ENCODE assay signal across 22 mouse cellular contexts in the genomic region with DNA sequence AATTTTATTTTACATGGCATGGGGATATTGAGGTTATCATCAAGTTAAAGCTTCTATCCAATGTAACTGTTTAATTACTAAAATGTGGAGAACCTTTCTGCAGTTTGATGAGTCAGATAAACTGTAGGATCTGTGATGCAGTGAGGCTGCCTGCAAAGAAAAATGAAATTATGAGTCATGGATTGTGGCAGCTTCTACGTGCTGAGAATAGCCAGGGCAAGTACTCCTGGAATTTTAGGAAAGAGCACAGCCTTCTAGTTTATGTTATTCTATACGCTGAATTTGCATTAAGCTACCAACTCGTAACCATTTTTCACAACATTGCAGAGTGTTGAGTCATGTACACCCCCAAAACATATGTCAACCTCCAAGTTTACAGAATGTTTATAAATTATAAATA.
A peak's percentile ranks its signal among the peaks of the same experiment; 100 is the strongest.
DNase-seq lines count a peak whose midpoint lies in the region.
"Had no signal": no experiment of that assay in that cellular context is flagged by ENCODE, and none has a peak within 500 bp of the region (broad histone marks: within the 10 kb centered on the region; RNA-seq: fewer than 3 reads in every experiment).

No protein-coding gene starts in this region.

- intact Hi-C loops in left cerebral cortex, postnatal 4 days (cut with DNase I) = no loop called here
- intact Hi-C loops in left cerebral cortex, postnatal 25 days (cut with DNase I) = no loop called here

- peak; percentile 11 for DNase-seq in left cerebral cortex, adult 11 months (ENCODE audit: low spot score)
- DNase-seq in left cerebral cortex, postnatal 4 days = no peak
- DNase-seq in right cerebral cortex, adult 2 months (ENCODE audit: low spot score in 2 of 2) = peak; percentile 10 to 13
- no peak for DNase-seq in right cerebral cortex, postnatal 14 days
- DNase-seq in left cerebral cortex, postnatal 25 days (ENCODE audit: low spot score in 2 of 2) = peak; percentile 6 to 62
- DNase-seq in adrenal gland, adult (ENCODE audit: inconsistent age in 2 of 2, low spot score in 1 of 2) = no peak
- DNase-seq in layer of hippocampus, adult 11-12 months (ENCODE audit: low spot score) = no peak
- DNase-seq: adrenal gland, postnatal 14 days; cerebellum, adult 11-12 months; cerebellum, adult 9-11 months; embryo, embryonic 11 days; gastrocnemius, postnatal 36 days; heart, adult 18-20 months; heart, postnatal 36 days; kidney, adult 2 months; kidney, postnatal 36 days; layer of hippocampus, postnatal 36 days; liver, postnatal 0 days; lung, postnatal 36 days; spleen, adult 18-20 months; thymus, adult 18-20 months; thymus, postnatal 4 days had no signal

Comparison
In these comparisons a context has a peak if more than half of its experiments do, and no peak if none do; other contexts are left out.
1. DNase-seq: peak in left cerebral cortex, adult 11 months (single experiment), right cerebral cortex, adult 2 months (2 of 2) and left cerebral cortex, postnatal 25 days (2 of 2); none in left cerebral cortex, postnatal 4 days (single experiment), right cerebral cortex, postnatal 14 days (single experiment), adrenal gland, adult (0 of 2) and layer of hippocampus, adult 11-12 months (single experiment).